Mouse (Mus musculus): ENCODE data around the gene Aplp2. TPM values are rescaled to one million over a fixed set of nuclear protein-coding genes. Genes with fewer than 3 reads are reported as not detected.
"Not testable (repeated sequence)": the region's sequence is repeated elsewhere in the genome, so short reads cannot be mapped to it uniquely, and the experiment has no call there.

Gene Aplp2
- polyA plus RNA-seq, 1 experiment from 2014 or later: 182 TPM

- Histone ChIP-seq H3K36me3 (replicated peaks) (peaks cover 16% of the 10 kb centered on the region), H3K4me2 (no peak overlapping the region), H3K27me3 (no peaks in the 10 kb centered on the region), H3K4me3 (replicated peaks) (no peak overlapping the region), H3K9me3 (replicated peaks) (no peaks in the 10 kb centered on the region), H3K4me1 (replicated peaks) (peaks cover 30% of the 10 kb centered on the region), H3K27ac (replicated peaks) (no peak overlapping the region), H3K9ac (no peak overlapping the region)
- ATAC-seq (ENCODE audit: insufficient read depth): no peak
- WGBS (ENCODE audit: insufficient replicate concordance): 72% methylated on average over 10 of the region's 10 CpGs
Measured at GRCm38 (mm10) chr9:31181291-31182085, 30.1 kb downstream of the Aplp2 start.

DNA sequence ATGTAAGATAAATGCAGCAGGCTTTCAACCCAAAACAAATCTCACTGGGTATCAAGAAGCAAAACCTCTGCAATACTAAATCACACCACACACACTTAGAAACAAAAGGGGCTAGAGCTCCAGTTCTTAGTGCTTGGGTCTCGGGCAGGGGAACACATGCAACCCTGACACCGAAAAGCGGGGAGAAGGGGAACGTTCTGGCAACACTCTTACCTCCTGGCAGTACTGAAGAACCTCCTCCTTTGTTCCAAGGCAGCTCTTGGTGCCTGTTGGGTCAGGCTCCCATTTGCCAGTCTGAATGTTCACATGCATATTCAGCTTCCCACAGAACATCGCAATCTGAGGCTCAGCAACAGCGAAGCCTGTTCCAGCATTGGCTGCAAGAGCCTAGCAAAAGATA is 33.9 kb downstream of the Aplp2 start:
- H3K4me3 ChIP-seq (replicated peaks): no peak overlapping the region
- peaks cover 44% of the 10 kb centered on the region for H3K36me3 ChIP-seq (replicated peaks)
- no peaks in the 10 kb centered on the region for H3K27me3 ChIP-seq
- peaks cover 15% of the 10 kb centered on the region; the same call in 1 of the 2 replicates for H3K4me1 ChIP-seq (replicated peaks)
- no peak overlapping the region for H3K27ac ChIP-seq (replicated peaks)
- 87% methylated on average over 6 of the region's 6 CpGs for WGBS (ENCODE audit: insufficient replicate concordance)
- no peaks in the 10 kb centered on the region for H3K9me3 ChIP-seq (replicated peaks)
- no peak overlapping the region for H3K4me2 ChIP-seq
- no peak overlapping the region for H3K9ac ChIP-seq
- ATAC-seq (ENCODE audit: insufficient read depth): no peak

DNA sequence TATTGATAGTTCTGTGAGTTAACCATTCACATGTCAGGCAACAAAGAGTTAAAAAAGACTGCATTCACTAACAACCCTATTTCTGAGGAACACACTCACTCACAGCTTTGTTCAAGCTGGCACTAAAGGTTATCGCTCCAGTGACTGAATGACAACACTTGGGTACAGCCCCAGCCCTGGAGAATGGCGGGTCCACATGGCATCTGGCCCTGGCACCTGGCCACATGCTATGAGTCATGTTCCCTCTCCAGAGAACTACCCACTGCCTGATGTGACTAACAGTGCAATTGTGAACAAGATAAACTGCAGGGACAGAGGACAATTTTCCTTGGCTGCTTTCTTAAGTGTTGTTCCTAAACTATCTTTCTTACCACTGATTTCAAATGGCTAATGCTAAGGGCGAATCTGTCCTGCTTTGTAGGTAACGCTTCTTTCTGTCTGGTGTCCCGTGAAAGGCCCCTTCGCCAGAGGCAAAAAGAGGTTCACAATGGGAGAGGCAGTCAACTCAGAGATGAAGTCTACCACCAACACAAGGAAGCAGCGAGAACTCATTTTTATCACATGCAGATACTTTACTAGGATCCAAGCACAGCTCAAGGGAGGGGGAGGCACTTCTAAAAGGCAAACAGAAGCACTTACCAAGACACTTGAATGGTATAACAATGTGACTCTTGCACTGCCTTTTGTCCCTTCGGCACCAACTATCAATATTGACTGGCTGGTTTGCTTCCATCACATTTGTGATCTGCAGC is 35.1 kb downstream of the Aplp2 start:
- Histone ChIP-seq H3K9me3 (replicated peaks) (no peaks in the 10 kb centered on the region), H3K4me2 (no peak overlapping the region), H3K36me3 (replicated peaks) (peaks cover 55% of the 10 kb centered on the region), H3K4me3 (replicated peaks) (no peak overlapping the region), H3K27me3 (no peaks in the 10 kb centered on the region), H3K4me1 (replicated peaks) (peaks cover 8% of the 10 kb centered on the region; the same call in 1 of the 2 replicates), H3K9ac (no peak overlapping the region), H3K27ac (replicated peaks) (no peak overlapping the region)
- ATAC-seq (ENCODE audit: insufficient read depth): no peak
- 83% methylated on average over 8 of the region's 8 CpGs for WGBS (ENCODE audit: insufficient replicate concordance)

GRCm38 (mm10) chr9:31175978-31176377 is 35.6 kb downstream of the Aplp2 start:
- Histone ChIP-seq H3K27ac (replicated peaks) (no peak overlapping the region), H3K9me3 (replicated peaks) (no peaks in the 10 kb centered on the region), H3K9ac (no peak overlapping the region), H3K4me2 (no peak overlapping the region), H3K4me3 (replicated peaks) (no peak overlapping the region), H3K36me3 (replicated peaks) (peaks cover 60% of the 10 kb centered on the region), H3K27me3 (no peaks in the 10 kb centered on the region), H3K4me1 (replicated peaks) (peaks cover 4% of the 10 kb centered on the region; the same call in 1 of the 2 replicates)
- 85% methylated on average over 3 of the region's 3 CpGs for WGBS (ENCODE audit: insufficient replicate concordance)
- ATAC-seq (ENCODE audit: insufficient read depth): no peak

GRCm38 (mm10) chr9:31175346-31175745 is 36.3 kb downstream of the Aplp2 start:
- Histone ChIP-seq H3K4me2 (no peak overlapping the region), H3K27ac (replicated peaks) (no peak overlapping the region), H3K4me3 (replicated peaks) (no peak overlapping the region), H3K36me3 (replicated peaks) (peaks cover 64% of the 10 kb centered on the region), H3K27me3 (no peaks in the 10 kb centered on the region), H3K9me3 (replicated peaks) (no peaks in the 10 kb centered on the region), H3K9ac (no peak overlapping the region), H3K4me1 (replicated peaks) (peaks cover 4% of the 10 kb centered on the region; the same call in 1 of the 2 replicates)
- no peak for ATAC-seq (ENCODE audit: insufficient read depth)
- 74% methylated on average over 6 of the region's 6 CpGs for WGBS (ENCODE audit: insufficient replicate concordance)

DNA sequence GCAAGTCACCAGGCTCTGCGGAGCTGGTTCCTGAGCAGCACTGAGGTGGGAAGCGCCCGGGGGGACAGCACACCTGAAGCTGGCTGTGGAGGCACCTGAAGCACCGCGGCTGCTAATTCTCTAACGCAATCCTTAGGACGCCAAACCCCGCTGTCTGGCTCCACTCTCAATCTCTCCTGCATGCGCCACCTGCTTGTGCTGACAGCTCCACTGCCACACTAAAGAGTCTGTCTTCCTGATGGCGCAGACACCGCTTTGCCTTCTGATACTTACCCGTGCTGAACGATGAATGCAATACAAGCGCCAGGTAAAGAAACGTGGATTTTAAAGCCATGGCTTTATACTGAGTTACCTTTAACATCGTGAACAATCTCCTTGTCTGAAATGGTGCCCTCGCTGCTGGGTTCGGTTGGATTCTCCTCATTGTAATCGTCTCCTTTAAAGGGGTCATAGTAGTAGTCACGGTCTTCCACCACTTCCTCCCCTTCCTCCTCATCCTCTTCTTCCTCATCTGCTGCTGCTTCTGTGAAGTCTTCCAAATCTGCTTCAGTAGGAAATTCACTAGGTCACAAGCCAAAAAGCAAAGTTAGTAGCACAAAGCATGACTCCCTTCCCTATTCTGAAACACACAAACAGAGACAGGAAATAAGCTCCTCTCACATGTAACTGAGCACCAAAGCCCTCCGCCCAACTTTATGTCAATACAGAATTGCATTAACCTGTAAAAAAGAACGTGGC is 43.1 kb downstream of the Aplp2 start:
- no peaks in the 10 kb centered on the region for H3K9me3 ChIP-seq (replicated peaks)
- H3K36me3 ChIP-seq (replicated peaks): peaks cover 77% of the 10 kb centered on the region
- 86% methylated on average over 22 of the region's 22 CpGs for WGBS (ENCODE audit: insufficient replicate concordance)
- H3K27ac ChIP-seq (replicated peaks): no peak overlapping the region
- H3K4me2 ChIP-seq: no peak overlapping the region
- no peak overlapping the region for H3K4me3 ChIP-seq (replicated peaks)
- no peaks in the 10 kb centered on the region for H3K27me3 ChIP-seq
- ATAC-seq (ENCODE audit: insufficient read depth): no peak
- 0 out of 2 replicates have a peak, but pooled peaks cover 3% of the 10 kb centered on the region for H3K4me1 ChIP-seq (replicated peaks)
- no peak overlapping the region for H3K9ac ChIP-seq

GRCm38 (mm10) chr9:31167305-31167704 is 44.3 kb downstream of the Aplp2 start:
- Histone ChIP-seq H3K27me3 (no peaks in the 10 kb centered on the region), H3K9me3 (replicated peaks) (no peaks in the 10 kb centered on the region), H3K4me3 (replicated peaks) (no peak overlapping the region), H3K27ac (replicated peaks) (no peak overlapping the region), H3K4me1 (replicated peaks) (0 out of 2 replicates have a peak, but pooled peaks cover 3% of the 10 kb centered on the region), H3K36me3 (replicated peaks) (peaks cover 84% of the 10 kb centered on the region), H3K9ac (no peak overlapping the region), H3K4me2 (no peak overlapping the region)
- ATAC-seq (ENCODE audit: insufficient read depth): no peak
- WGBS (ENCODE audit: insufficient replicate concordance): 94% methylated on average over 13 of the region's 13 CpGs

DNA sequence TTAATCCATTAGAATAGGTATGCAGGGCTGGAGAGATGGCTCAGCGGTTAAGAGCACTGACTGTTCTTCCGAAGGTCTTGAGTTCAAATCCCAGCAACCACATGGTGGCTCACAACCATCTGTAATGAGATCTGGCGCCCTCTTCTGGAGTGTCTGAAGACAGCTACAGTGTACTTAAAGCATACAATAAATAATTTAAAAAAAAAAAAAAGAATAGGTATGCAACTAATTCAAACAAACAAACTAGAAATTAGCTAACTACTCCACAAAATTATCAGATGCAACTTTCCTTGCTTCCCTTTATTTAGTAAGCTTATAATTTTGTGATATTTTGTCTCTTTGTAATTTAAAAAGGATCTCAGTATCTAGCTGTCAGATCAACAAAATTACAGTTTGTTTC is 46.1 kb downstream of the Aplp2 start:
- H3K36me3 ChIP-seq (replicated peaks): peaks cover 87% of the 10 kb centered on the region
- not testable (repeated sequence) for H3K27ac ChIP-seq (replicated peaks); ATAC-seq (ENCODE audit: insufficient read depth); H3K9ac ChIP-seq; H3K4me3 ChIP-seq (replicated peaks); H3K4me1 ChIP-seq (replicated peaks); H3K27me3 ChIP-seq; H3K4me2 ChIP-seq; H3K9me3 ChIP-seq (replicated peaks)
- 66% methylated on average over 3 of the region's 3 CpGs for WGBS (ENCODE audit: insufficient replicate concordance)

GRCm38 (mm10) chr9:31163327-31163726 is 48.3 kb downstream of the Aplp2 start:
- no peak for ATAC-seq (ENCODE audit: insufficient read depth)
- Histone ChIP-seq H3K27ac (replicated peaks) (no peak overlapping the region), H3K4me3 (replicated peaks) (no peak overlapping the region), H3K4me2 (no peak overlapping the region), H3K27me3 (no peaks in the 10 kb centered on the region), H3K9me3 (replicated peaks) (no peaks in the 10 kb centered on the region), H3K4me1 (replicated peaks) (0 out of 2 replicates have a peak, but pooled peaks cover 3% of the 10 kb centered on the region), H3K36me3 (replicated peaks) (peaks cover 93% of the 10 kb centered on the region), H3K9ac (no peak overlapping the region)
- WGBS (ENCODE audit: insufficient replicate concordance): 41% methylated on average over 1 of the region's 1 CpGs

DNA sequence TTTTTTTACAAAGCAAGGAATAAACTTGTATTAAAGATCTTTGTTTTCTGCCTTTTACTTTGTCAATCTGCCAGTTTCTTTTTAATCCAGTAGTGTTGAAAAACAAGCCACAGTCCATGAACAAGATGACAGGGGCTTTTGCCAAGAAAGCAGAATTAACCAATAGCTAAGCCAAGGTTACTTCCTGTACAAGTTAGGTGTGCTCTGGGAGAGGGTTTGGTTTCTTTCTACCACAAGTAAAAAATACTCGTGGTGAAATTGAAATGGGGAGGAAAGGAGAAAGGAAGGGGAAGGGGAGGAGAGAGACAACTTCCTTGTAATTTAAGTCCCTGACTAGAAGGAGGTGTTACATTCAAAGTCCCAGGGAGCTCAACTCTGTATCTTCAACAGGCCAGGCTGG is 48.7 kb downstream of the Aplp2 start:
- ATAC-seq (ENCODE audit: insufficient read depth): no peak
- 22% methylated on average over 1 of the region's 1 CpGs for WGBS (ENCODE audit: insufficient replicate concordance)
- no peaks in the 10 kb centered on the region for H3K27me3 ChIP-seq
- no peak overlapping the region for H3K27ac ChIP-seq (replicated peaks)
- H3K4me2 ChIP-seq: no peak overlapping the region
- H3K4me3 ChIP-seq (replicated peaks): no peak overlapping the region
- no peaks in the 10 kb centered on the region for H3K9me3 ChIP-seq (replicated peaks)
- no peak overlapping the region for H3K9ac ChIP-seq
- H3K36me3 ChIP-seq (replicated peaks): peaks cover 93% of the 10 kb centered on the region
- H3K4me1 ChIP-seq (replicated peaks): 0 out of 2 replicates have a peak, but pooled peaks cover 3% of the 10 kb centered on the region

- Histone ChIP-seq H3K4me1 (replicated peaks) (0 out of 2 replicates have a peak, but pooled peaks cover 3% of the 10 kb centered on the region), H3K4me2 (no peak overlapping the region), H3K27me3 (no peaks in the 10 kb centered on the region), H3K36me3 (replicated peaks) (peaks cover 98% of the 10 kb centered on the region), H3K9ac (no peak overlapping the region), H3K9me3 (replicated peaks) (no peaks in the 10 kb centered on the region), H3K27ac (replicated peaks) (no peak overlapping the region), H3K4me3 (replicated peaks) (no peak overlapping the region)
- WGBS (ENCODE audit: insufficient replicate concordance): 74% methylated on average over 4 of the region's 4 CpGs
- ATAC-seq (ENCODE audit: insufficient read depth): no peak
Measured at GRCm38 (mm10) chr9:31159910-31160309, 51.7 kb downstream of the Aplp2 start.

Data from liver, embryonic 15.5 days (tissue).